Mouse (Mus musculus) megakaryocyte, embryonic 14.5 days (primary cell): Measurements from ENCODE around the gene Mrgprg.

Experiments
- FLI1 ChIP-seq: IDR thresholded peaks from 2 replicates; pipeline ENCODE4 v1.6.1; 2012; ENCODE audit warnings: low read length, inconsistent platforms, mixed read lengths
- GATA1 ChIP-seq: IDR thresholded peaks from 3 replicates; pipeline ENCODE4 v1.6.1; 2012; ENCODE audit warnings: mixed read lengths, low read length, inconsistent platforms, borderline replicate concordance

DNA sequence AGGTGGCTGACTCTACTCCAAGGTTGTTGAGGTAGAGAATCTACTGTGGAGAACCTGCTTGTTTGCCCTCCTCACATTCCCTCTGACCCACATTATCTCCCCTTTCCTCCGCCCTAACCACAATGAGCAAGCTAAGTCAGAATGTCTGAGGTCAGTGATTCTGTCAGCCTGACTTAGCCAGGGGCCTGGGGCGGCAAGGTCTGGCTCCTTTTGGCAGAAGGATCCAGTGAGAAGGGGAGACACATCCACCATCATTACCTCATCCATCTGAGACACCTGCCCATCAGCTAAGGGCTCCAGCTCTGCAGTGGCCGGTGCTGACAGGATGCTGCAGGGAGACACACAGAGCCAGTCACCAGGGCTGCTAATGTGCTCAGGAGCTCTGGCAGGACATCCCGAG is 32.0 kb upstream of the Mrgprg start:
- TF ChIP-seq GATA1, result no peak
- no peak for TF ChIP-seq FLI1
